Mouse (Mus musculus) G1E (cell line): Measurements from ENCODE around the gene Lrrfip1.

Source experiments
- CTCF ChIP-seq: IDR thresholded peaks from 2 replicates; pipeline ENCODE4 v1.5.1; 2012; ENCODE audit warnings: low read depth, low read length, inconsistent platforms, mixed read lengths
- GATA1 ChIP-seq: IDR thresholded peaks from 2 replicates; pipeline ENCODE4 v1.6.1; 2012; ENCODE audit warnings: borderline replicate concordance, low read length, inconsistent platforms, mixed read lengths
- GATA2 ChIP-seq: IDR thresholded peaks from 2 replicates; pipeline ENCODE4 v1.6.1; 2012; ENCODE audit warnings: low read depth, low read length, inconsistent platforms, borderline replicate concordance
- POLR2AphosphoS5 ChIP-seq: IDR thresholded peaks from 2 replicates; pipeline ENCODE4 v1.6.1; 2012; ENCODE audit warnings: low read depth, low read length, inconsistent platforms; ENCODE audit not compliant: insufficient replicate concordance
- TAL1 ChIP-seq: conservative IDR thresholded peaks from 2 replicates; pipeline ENCODE4 v1.6.1; 2012; ENCODE audit warnings: low read depth, low read length, inconsistent platforms, mixed read lengths

- TF ChIP-seq GATA1 (no peak), CTCF (no peak), TAL1 (no peak), POLR2AphosphoS5 (no peak), GATA2 (no peak)
Measured at GRCm38 (mm10) chr1:90995916-90996315, 2.6 kb upstream of the Lrrfip1 start.
